8 mouse cellular contexts compared by ENCODE assay signal in genomic region chr10:69371441-69371840, GRCm38 (mm10). TPM values are rescaled to one million over a fixed set of nuclear protein-coding genes. Genes with fewer than 3 reads are reported as not detected.
A peak's percentile ranks its signal among the peaks of the same experiment; 100 is the strongest.
DNase-seq lines count a peak whose midpoint lies in the region; ATAC-seq and TF ChIP-seq lines count a peak whose summit lies in the region.

No protein-coding gene starts in this region.

- 18% methylated on average over 10 of the region's 10 CpGs for WGBS in heart, postnatal 0 days
- WGBS in heart, embryonic 10.5 days: 15% methylated on average over 10 of the region's 10 CpGs
- WGBS in spleen, adult 2 months: 22% methylated on average over 10 of the region's 10 CpGs
- 14% methylated on average over 10 of the region's 10 CpGs for WGBS in limb, embryonic 10.5 days

- H3K4me2 ChIP-seq in heart, postnatal 0 days (ENCODE audit: low read depth, low read length): no peak overlapping the region

- H3K27me3 ChIP-seq in heart, postnatal 0 days (ENCODE audit: control insufficient read depth, insufficient read depth, low read length): no peaks in the 10 kb centered on the region
- no peaks in the 10 kb centered on the region for H3K27me3 ChIP-seq in heart, embryonic 10.5 days (ENCODE audit: insufficient read depth, poor library complexity, severe bottlenecking)
- H3K27me3 ChIP-seq in spleen, adult 2 months (ENCODE audit: control insufficient read depth, insufficient read depth, low read length): no peaks in the 10 kb centered on the region
- H3K27me3 ChIP-seq in limb, embryonic 10.5 days (ENCODE audit: low read depth, poor library complexity, severe bottlenecking): no peaks in the 10 kb centered on the region

- no peak for ATAC-seq in heart, postnatal 0 days (ENCODE audit: insufficient read depth, low read depth)
- peak; percentile 80 for ATAC-seq in common myeloid progenitor, adult 5-6 weeks (replicated peaks; ENCODE audit: low read depth, poor library complexity, severe bottlenecking)

- DNase-seq in heart, postnatal 0 days (ENCODE audit: low spot score): no peak
- no peak for DNase-seq in heart, embryonic 10.5 days (ENCODE audit: low spot score)
- no peak for DNase-seq in spleen, adult 2 months (ENCODE audit: low read depth in 1 of 2, low spot score in 2 of 2)
- no peak for DNase-seq in spleen, postnatal 4 days (ENCODE audit: low spot score in 2 of 2)
- DNase-seq in limb, embryonic 10.5 days (ENCODE audit: low spot score): peak; percentile 85
- DNase-seq in retina, postnatal 1 day: peak; percentile 76
- no peak for DNase-seq in spleen, postnatal 36 days (ENCODE audit: low spot score in 2 of 2)

- no peaks in the 10 kb centered on the region for H3K9me3 ChIP-seq in heart, postnatal 0 days (replicated peaks; ENCODE audit: control insufficient read depth, low read length)
- no peaks in the 10 kb centered on the region for H3K9me3 ChIP-seq in heart, embryonic 10.5 days
- H3K9me3 ChIP-seq in limb, embryonic 10.5 days (replicated peaks): no peaks in the 10 kb centered on the region

- TF ChIP-seq POLR2A in spleen, adult 2 months (IDR thresholded peaks at IDR 0.05; ENCODE audit: low read depth, low read length): no peak

- no peak overlapping the region for H3K9ac ChIP-seq in heart, postnatal 0 days (replicated peaks; ENCODE audit: low read depth, low read length)

- no peak for TF ChIP-seq EP300 in heart, postnatal 0 days (IDR thresholded peaks at IDR 0.05; ENCODE audit: low read depth)

- no peak overlapping the region for H3K4me3 ChIP-seq in heart, postnatal 0 days (ENCODE audit: low read depth, low read length)
- no peak overlapping the region for H3K4me3 ChIP-seq in heart, embryonic 10.5 days
- H3K4me3 ChIP-seq in spleen, adult 2 months (ENCODE audit: extremely low read depth, insufficient read depth, insufficient read length): no peak overlapping the region
- no peak overlapping the region for H3K4me3 ChIP-seq in limb, embryonic 10.5 days

- no peaks in the 10 kb centered on the region for H3K36me3 ChIP-seq in heart, postnatal 0 days (replicated peaks; ENCODE audit: control insufficient read depth, insufficient read depth, low read length)
- H3K36me3 ChIP-seq in heart, embryonic 10.5 days: no peaks in the 10 kb centered on the region
- H3K36me3 ChIP-seq in spleen, adult 2 months (ENCODE audit: control insufficient read depth, insufficient read depth, low read length): no peaks in the 10 kb centered on the region
- H3K36me3 ChIP-seq in limb, embryonic 10.5 days: no peaks in the 10 kb centered on the region

- no peaks in the 10 kb centered on the region for H3K4me1 ChIP-seq in heart, postnatal 0 days (ENCODE audit: control insufficient read depth, insufficient read depth)
- no peaks in the 10 kb centered on the region for H3K4me1 ChIP-seq in heart, embryonic 10.5 days
- no peaks in the 10 kb centered on the region for H3K4me1 ChIP-seq in spleen, adult 2 months (ENCODE audit: control insufficient read depth, insufficient read depth, insufficient read length)
- peaks cover 4% of the 10 kb centered on the region; the same call in 1 of the 2 replicates for H3K4me1 ChIP-seq in limb, embryonic 10.5 days

- peak; percentile 79 for TF ChIP-seq CTCF in heart, postnatal 0 days (IDR thresholded peaks at IDR 0.05; ENCODE audit: low read depth)
- TF ChIP-seq CTCF in spleen, adult 2 months (IDR thresholded peaks at IDR 0.05; ENCODE audit: extremely low read depth, insufficient read depth, insufficient read length, insufficient replicate concordance): peak; percentile 48; the same call in 1 of the 2 replicates

- no peak overlapping the region for H3K27ac ChIP-seq in heart, postnatal 0 days (ENCODE audit: low read depth)
- H3K27ac ChIP-seq in heart, embryonic 10.5 days: no peak overlapping the region
- H3K27ac ChIP-seq in spleen, adult 2 months (ENCODE audit: insufficient read depth, low read length): no peak overlapping the region
- H3K27ac ChIP-seq in limb, embryonic 10.5 days: no peak overlapping the region

RNA-seq across cellular contexts. Expression of gene Cdk1, which starts 18.7 kb away (rescaled TPM):
- 90.6 and 204 TPM in 2 replicates for total RNA-seq in heart, postnatal 0 days (2014; rRNA removed; ENCODE audit: low replicate concordance)
- 115 and 122 TPM in 2 replicates for polyA plus RNA-seq in heart, postnatal 0 days (2015; fragmentation: Nextera tagmentation; extraction: Ambion mirVana)
- polyA plus RNA-seq in heart, embryonic 10.5 days (2016; fragmentation: Nextera tagmentation; extraction: Ambion mirVana): 411 and 465 TPM in 2 replicates
- polyA plus RNA-seq in spleen, adult 2 months (2012; rRNA removed): 19.4 and 19.7 TPM in 2 replicates
- 228 and 241 TPM in 2 replicates for total RNA-seq in common myeloid progenitor, adult 5-6 weeks (2017)
- 546 and 560 TPM in 2 replicates for polyA plus RNA-seq in limb, embryonic 10.5 days (2016; fragmentation: Nextera tagmentation; extraction: Ambion mirVana)

RNA-seq across cellular contexts. Expression of gene Ank3, which starts 27.1 kb away (rescaled TPM):
- total RNA-seq in heart, postnatal 0 days (2014; rRNA removed; ENCODE audit: low replicate concordance): 64.7 and 92.0 TPM in 2 replicates
- polyA plus RNA-seq in heart, postnatal 0 days (2015; fragmentation: Nextera tagmentation; extraction: Ambion mirVana): 23.4 and 23.8 TPM in 2 replicates
- polyA plus RNA-seq in heart, embryonic 10.5 days (2016; fragmentation: Nextera tagmentation; extraction: Ambion mirVana): 54.8 and 74.8 TPM in 2 replicates
- 1.2 and 1.6 TPM in 2 replicates for polyA plus RNA-seq in spleen, adult 2 months (2012; rRNA removed)
- total RNA-seq in common myeloid progenitor, adult 5-6 weeks (2017): 0.50 and 1.2 TPM in 2 replicates
- polyA plus RNA-seq in limb, embryonic 10.5 days (2016; fragmentation: Nextera tagmentation; extraction: Ambion mirVana): 23.9 and 26.1 TPM in 2 replicates

Comparison
In these comparisons a context has a peak if more than half of its experiments do, and no peak if none do; other contexts are left out.
1. DNase-seq: peak in limb, embryonic 10.5 days (single experiment) and retina, postnatal 1 day (single experiment); none in heart, postnatal 0 days (single experiment), heart, embryonic 10.5 days (single experiment), spleen, adult 2 months (0 of 2), spleen, postnatal 4 days (0 of 2) and spleen, postnatal 36 days (0 of 2).